Mouse (Mus musculus) forebrain, embryonic 16.5 days (tissue): ENCODE results near the gene Nrbp1. TPM values are rescaled to one million over a fixed set of nuclear protein-coding genes. Genes with fewer than 3 reads are reported as not detected.

Source experiments
- ATAC-seq: fragments of 200-750 bp; cut with Nextera tagmentation; 2 replicates; pipeline ENCODE4 v1.8.0; 2017; ENCODE audit warnings: mild to moderate bottlenecking, moderate library complexity
- H3K27ac ChIP-seq: fragments of 300-500 bp; sonication (generic); 2 replicates; pipeline ENCODE4 v1.5.1; 2014; ENCODE audit warnings: low read length, control low read depth
- H3K27me3 ChIP-seq: fragments of 300-500 bp; sonication (generic); replicated peaks from 2 replicates; pipeline ENCODE4 v1.6.1; 2014; ENCODE audit warnings: low read length; ENCODE audit not compliant: control insufficient read depth, insufficient read depth
- H3K36me3 ChIP-seq: fragments of 300-500 bp; sonication (generic); 2 replicates; pipeline ENCODE4 v1.6.1; 2014; ENCODE audit not compliant: control insufficient read depth, insufficient read depth
- H3K4me1 ChIP-seq: fragments of 300-500 bp; sonication (generic); replicated peaks from 2 replicates; pipeline ENCODE4 v1.6.1; 2014; ENCODE audit warnings: low read length; ENCODE audit not compliant: control insufficient read depth, insufficient read depth
- H3K4me2 ChIP-seq: fragments of 300-500 bp; sonication (generic); 2 replicates; pipeline ENCODE4 v1.6.1; 2014; ENCODE audit warnings: mild to moderate bottlenecking, low read length, control low read depth
- H3K4me3 ChIP-seq: fragments of 300-500 bp; sonication (generic); replicated peaks from 2 replicates; pipeline ENCODE4 v1.5.1; 2014; ENCODE audit warnings: mild to moderate bottlenecking, low read length, control low read depth
- H3K9ac ChIP-seq: fragments of 300-500 bp; sonication (generic); replicated peaks from 2 replicates; pipeline ENCODE4 v1.6.1; 2014; ENCODE audit warnings: low read depth, low read length, control low read depth
- H3K9me3 ChIP-seq: fragments of 300-500 bp; sonication (generic); 2 replicates; pipeline ENCODE4 v1.6.1; 2016; ENCODE audit warnings: low read length; ENCODE audit not compliant: control insufficient read depth
- WGBS: fragments of 180-500 bp; shearing (Covaris S2); extraction: QIAGEN DNeasy Blood & Tissue Kit; methylation state at CpG from one replicate; pipeline ENCODE4 v1.1.7; 2014; 5-methylcytosine and 5-hydroxymethylcytosine counted together
- polyA plus RNA-seq: library from polyadenylated mRNA; unstranded; fragments of >200 nt; fragmentation: Nextera tagmentation; extraction: Ambion mirVana; gene quantifications from 2 replicates; pipeline ENCODE4 v1.2.1, GENCODE M21; 2015

The Nrbp1 gene
- polyA plus RNA-seq, 1 experiment from 2014 or later: 169 TPM

DNA sequence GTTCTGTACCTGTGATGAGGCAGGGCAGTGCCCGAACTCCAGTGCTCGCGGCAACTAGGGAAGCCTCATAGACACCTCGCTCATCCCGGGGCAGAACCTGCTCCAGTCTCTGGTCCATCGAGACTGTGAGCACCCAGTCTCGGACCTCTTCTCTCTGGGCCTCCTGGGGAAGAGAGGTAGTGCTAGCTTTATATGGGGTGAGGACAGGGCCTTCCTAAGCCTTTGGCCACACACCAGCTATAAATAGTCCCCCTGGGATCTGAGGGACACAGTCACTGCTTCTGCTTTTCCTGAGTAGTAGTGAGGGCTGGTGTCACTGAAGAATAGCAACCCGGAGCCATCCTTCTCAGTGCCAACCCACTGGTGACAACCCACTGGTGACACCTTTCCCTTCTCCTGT lies 13.1 kb downstream of the Nrbp1 start:
- no peak for ATAC-seq
- H3K9me3 ChIP-seq: no peaks in the 10 kb centered on the region
- no peaks in the 10 kb centered on the region for H3K27me3 ChIP-seq
- 0 out of 2 replicates have a peak, but pooled peaks cover 2% of the 10 kb centered on the region for H3K4me1 ChIP-seq
- peaks cover 21% of the 10 kb centered on the region for H3K36me3 ChIP-seq
- H3K4me2 ChIP-seq: no peak overlapping the region
- 95% methylated on average over 8 of the region's 8 CpGs for WGBS
- no peak overlapping the region for H3K27ac ChIP-seq
- no peak overlapping the region for H3K4me3 ChIP-seq
- no peak overlapping the region for H3K9ac ChIP-seq

DNA sequence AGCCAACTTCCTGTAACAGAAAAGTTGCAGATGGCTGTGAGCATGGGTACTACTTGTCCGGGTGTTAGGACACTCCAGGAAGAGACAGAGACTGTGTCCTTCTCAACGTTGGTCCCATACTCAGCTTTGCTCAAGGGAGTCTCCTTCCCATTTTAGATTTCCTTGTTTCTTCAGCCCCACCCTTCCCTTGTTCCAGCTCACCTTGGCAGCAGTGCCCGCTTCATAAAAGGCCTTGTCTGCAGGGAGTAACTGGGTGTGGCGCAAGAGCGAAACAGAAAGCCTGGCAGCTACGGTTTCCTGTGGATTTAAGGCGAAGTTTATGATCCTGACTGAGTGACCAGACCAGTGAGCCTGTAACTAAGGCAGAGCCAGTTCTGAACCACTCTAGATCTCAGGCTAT lies 13.8 kb downstream of the Nrbp1 start:
- H3K9me3 ChIP-seq: no peaks in the 10 kb centered on the region
- H3K27ac ChIP-seq: no peak overlapping the region
- H3K9ac ChIP-seq: no peak overlapping the region
- WGBS: 92% methylated on average over 7 of the region's 7 CpGs
- H3K4me1 ChIP-seq: 0 out of 2 replicates have a peak, but pooled peaks cover 2% of the 10 kb centered on the region
- H3K4me3 ChIP-seq: no peak overlapping the region
- peaks cover 17% of the 10 kb centered on the region for H3K36me3 ChIP-seq
- H3K27me3 ChIP-seq: no peaks in the 10 kb centered on the region
- ATAC-seq: no peak
- no peak overlapping the region for H3K4me2 ChIP-seq

DNA sequence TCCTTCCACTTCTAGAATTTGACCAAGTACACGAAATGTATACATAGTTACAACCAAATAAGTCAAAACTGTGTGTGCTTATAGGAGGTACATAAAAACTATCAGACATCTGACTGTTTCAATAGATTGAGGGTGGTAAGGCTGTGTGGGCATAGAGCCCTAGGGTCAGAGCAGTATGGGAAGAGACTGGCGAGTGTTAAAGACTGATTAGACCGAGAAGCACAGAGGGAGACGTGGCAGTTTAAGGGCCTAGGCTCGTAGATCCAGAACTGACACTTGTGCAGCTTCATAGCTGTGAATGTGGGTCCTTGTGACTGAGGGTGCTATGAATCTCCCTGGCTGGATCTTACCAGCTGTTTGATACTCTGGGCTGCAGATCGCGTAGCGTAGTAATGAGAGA lies 14.2 kb downstream of the Nrbp1 start:
- Histone ChIP-seq H3K4me3 (no peak overlapping the region), H3K4me2 (no peak overlapping the region), H3K27ac (no peak overlapping the region), H3K36me3 (peaks cover 12% of the 10 kb centered on the region), H3K9ac (no peak overlapping the region), H3K27me3 (no peaks in the 10 kb centered on the region), H3K9me3 (no peaks in the 10 kb centered on the region), H3K4me1 (0 out of 2 replicates have a peak, but pooled peaks cover 2% of the 10 kb centered on the region)
- WGBS: 87% methylated on average over 8 of the region's 8 CpGs
- ATAC-seq: no peak

DNA sequence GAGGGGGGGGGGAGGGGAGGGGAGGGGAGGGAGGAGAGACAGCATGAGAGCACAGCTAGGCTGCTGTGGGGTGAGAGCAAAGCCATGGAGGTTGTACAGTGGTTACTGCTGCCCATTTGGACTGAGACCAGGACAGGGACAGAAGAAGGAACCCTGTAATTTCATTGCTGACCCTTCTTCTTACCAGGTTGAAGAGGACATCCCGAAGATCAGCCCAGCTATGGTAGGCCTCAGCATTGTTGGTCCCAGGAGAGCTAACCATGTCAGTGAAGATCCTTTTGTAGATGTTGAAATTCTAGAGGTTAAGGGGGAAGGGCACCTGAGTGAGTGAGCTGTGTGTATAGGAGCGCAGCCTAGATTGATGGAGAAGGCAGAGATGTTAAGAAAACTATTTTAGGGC lies 14.7 kb downstream of the Nrbp1 start:
- peaks cover 9% of the 10 kb centered on the region for H3K36me3 ChIP-seq
- H3K4me3 ChIP-seq: no peak overlapping the region
- H3K27ac ChIP-seq: no peak overlapping the region
- WGBS: 90% methylated on average over 2 of the region's 2 CpGs
- H3K9ac ChIP-seq: no peak overlapping the region
- 0 out of 2 replicates have a peak, but pooled peaks cover 2% of the 10 kb centered on the region for H3K4me1 ChIP-seq
- no peaks in the 10 kb centered on the region for H3K27me3 ChIP-seq
- no peak overlapping the region for H3K4me2 ChIP-seq
- no peak for ATAC-seq
- H3K9me3 ChIP-seq: no peaks in the 10 kb centered on the region

DNA sequence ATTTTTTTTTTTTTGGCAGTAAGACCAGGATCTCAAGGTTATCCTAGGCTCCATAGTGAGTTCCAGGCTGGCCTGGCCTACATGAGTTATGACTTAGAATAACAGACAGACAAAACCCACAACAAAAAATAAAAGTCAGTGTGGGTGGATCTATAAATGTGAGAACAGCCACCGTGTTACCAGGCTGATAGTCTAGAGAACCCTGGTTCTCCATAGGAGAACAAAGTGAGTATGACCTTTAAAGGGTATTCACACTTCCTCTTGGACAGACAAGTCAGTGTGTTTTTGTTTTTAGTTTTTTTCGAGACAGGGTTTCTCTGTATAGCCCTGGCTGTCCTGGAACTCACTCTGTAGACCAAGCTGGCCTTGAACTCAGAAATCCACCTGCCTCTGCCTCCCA lies 15.3 kb downstream of the Nrbp1 start:
- ATAC-seq: no peak
- H3K36me3 ChIP-seq: peaks cover 9% of the 10 kb centered on the region

DNA sequence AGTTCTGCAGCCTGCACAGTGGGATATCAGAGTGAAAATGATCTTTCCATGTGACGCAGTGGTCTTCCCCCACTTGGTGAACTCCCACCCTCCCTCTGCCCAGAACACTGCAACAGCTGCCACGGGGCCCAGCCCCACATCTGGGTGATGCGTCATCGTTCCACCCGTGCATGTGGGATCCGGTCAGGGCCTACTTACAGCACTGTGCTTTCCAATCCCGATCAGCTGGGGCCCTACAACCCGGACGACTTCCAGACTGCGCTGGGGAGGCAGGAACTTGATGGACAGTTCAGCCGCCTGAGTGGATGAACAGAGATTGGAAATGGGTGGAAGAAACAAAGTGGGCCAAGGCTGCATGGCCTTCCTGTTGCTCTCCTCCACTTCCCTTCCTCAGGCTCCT lies 17.0 kb downstream of the Nrbp1 start:
- Histone ChIP-seq H3K27ac (no peak overlapping the region), H3K4me2 (no peak overlapping the region), H3K9ac (no peak overlapping the region), H3K4me3 (no peak overlapping the region), H3K4me1 (no peaks in the 10 kb centered on the region), H3K36me3 (peaks cover 8% of the 10 kb centered on the region), H3K9me3 (no peaks in the 10 kb centered on the region), H3K27me3 (no peaks in the 10 kb centered on the region)
- 93% methylated on average over 11 of the region's 11 CpGs for WGBS
- no peak for ATAC-seq

More for the DNA sequence above, 15.3 kb downstream of the Nrbp1 start:
- H3K27me3 ChIP-seq: no peaks in the 10 kb centered on the region
- WGBS: 90% methylated on average over 2 of the region's 2 CpGs
- H3K4me2 ChIP-seq: no peak overlapping the region
- no peak overlapping the region for H3K4me3 ChIP-seq
- H3K9ac ChIP-seq: no peak overlapping the region
- H3K4me1 ChIP-seq: 0 out of 2 replicates have a peak, but pooled peaks cover 2% of the 10 kb centered on the region
- no peaks in the 10 kb centered on the region for H3K9me3 ChIP-seq
- no peak overlapping the region for H3K27ac ChIP-seq

DNA sequence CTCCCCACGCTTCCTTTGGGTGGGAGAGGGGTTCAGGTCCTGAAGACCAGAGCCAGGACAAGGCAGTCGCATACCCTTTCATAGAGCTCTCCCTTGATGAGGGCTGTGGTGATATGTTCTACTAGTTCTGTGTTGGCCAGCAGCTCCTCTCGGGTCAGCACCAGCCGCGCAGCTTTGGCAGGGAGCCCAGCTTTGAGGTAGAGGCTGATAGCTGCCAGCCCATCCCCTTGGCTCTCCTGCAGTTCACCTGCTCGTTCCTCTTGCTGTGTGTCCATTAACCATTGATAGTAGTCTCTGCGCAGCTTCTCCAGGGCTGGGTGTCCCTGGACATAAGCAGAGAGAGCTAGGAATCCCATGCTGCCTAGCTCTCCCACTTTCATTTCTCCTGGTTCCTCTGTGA lies 25.4 kb downstream of the Nrbp1 start:
- H3K27me3 ChIP-seq: no peaks in the 10 kb centered on the region
- WGBS: 94% methylated on average over 7 of the region's 7 CpGs
- H3K4me1 ChIP-seq: no peaks in the 10 kb centered on the region
- H3K36me3 ChIP-seq: peaks cover 32% of the 10 kb centered on the region
- no peak overlapping the region for H3K9ac ChIP-seq
- H3K4me2 ChIP-seq: no peak overlapping the region
- no peak overlapping the region for H3K4me3 ChIP-seq
- ATAC-seq: no peak
- no peaks in the 10 kb centered on the region for H3K9me3 ChIP-seq
- H3K27ac ChIP-seq: no peak overlapping the region

DNA sequence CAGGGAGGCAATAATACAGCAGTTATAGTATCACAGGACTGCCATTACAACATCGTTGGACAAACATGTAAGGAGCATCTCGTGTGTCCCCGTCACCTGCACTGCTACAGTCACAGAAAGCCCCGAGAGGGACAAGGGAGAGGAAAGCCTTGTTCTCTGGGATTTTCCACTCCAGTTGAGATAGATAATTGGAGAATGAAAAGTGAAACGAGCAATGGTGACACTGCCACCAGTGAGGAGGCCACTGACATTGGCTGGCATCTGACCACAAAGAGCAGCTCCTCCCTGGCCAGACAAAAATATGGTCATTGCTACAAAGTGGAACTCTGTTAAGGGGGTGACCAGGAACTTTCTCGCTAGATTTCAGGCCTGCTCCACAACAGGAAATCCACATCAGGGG lies 27.0 kb downstream of the Nrbp1 start:
- no peaks in the 10 kb centered on the region for H3K27me3 ChIP-seq
- 38% methylated on average over 6 of the region's 6 CpGs for WGBS

DNA sequence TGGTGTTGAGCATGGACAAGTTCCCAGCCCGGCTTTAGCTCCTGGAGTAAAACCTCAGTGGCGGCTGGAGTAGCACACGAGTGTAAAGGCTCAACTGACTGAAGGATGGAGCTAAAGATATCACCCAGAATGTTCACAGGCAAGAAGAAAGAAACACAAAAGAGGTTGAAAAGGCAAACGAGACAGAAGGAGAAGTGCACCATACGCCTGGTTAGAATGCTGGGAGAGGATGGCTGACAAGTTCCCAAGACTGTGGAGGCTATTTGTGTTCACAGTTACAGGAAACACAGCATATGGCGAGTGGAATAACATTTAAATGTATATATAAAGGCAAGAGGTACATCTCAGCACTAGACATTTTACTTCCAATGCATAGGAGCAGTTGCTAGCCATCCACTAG lies 32.4 kb downstream of the Nrbp1 start:
- no peak for ATAC-seq
- Histone ChIP-seq H3K9me3 (no peaks in the 10 kb centered on the region), H3K4me2 (no peak overlapping the region), H3K4me1 (no peaks in the 10 kb centered on the region), H3K4me3 (no peak overlapping the region), H3K27ac (no peak overlapping the region), H3K36me3 (peaks cover 17% of the 10 kb centered on the region), H3K9ac (no peak overlapping the region), H3K27me3 (no peaks in the 10 kb centered on the region)
- 85% methylated on average over 6 of the region's 6 CpGs for WGBS

More for the DNA sequence above, 27.0 kb downstream of the Nrbp1 start:
- Histone ChIP-seq H3K4me3 (no peak overlapping the region), H3K36me3 (peaks cover 29% of the 10 kb centered on the region), H3K9ac (no peak overlapping the region), H3K4me2 (no peak overlapping the region), H3K9me3 (no peaks in the 10 kb centered on the region), H3K4me1 (no peaks in the 10 kb centered on the region), H3K27ac (no peak overlapping the region)
- no peak for ATAC-seq
